Mouse (Mus musculus) lung, adult 2 months (tissue): ENCODE results near the gene Tacc2.

Source experiments
- CTCF ChIP-seq: fragments of 200-500 bp; IDR thresholded peaks from 2 replicates; pipeline ENCODE4 v1.5.1; 2011; ENCODE audit warnings: mild to moderate bottlenecking, low read length, control low read depth; ENCODE audit not compliant: insufficient read depth
- POLR2A ChIP-seq: fragments of 200-500 bp; IDR thresholded peaks from 2 replicates; pipeline ENCODE4 v1.6.1; 2011; ENCODE audit warnings: low read depth, mild to moderate bottlenecking, control low read depth, low read length, borderline replicate concordance; ENCODE audit errors: extremely low read depth

DNA sequence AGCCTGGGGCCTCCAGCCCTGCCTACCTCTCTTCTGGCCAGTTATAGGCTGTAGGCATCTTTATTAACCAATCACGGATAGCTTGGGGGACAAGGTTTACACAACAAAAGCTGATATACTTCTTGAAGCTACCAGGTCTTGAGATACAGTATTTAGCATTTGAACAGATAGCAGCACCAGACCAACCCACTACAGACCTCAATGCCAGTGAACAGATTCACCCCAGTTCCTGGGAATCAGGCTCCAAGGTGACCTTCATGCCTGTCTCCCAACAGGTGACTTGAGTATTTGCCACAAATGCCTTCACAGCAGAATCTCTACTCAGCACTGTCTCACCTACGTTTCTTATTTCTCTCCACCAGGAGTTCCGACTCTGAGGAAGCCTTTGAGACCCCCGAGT lies 139.1 kb downstream of the Tacc2 start:
- TF ChIP-seq POLR2A, result no peak
- no peak for TF ChIP-seq CTCF
